In the genomic region with DNA sequence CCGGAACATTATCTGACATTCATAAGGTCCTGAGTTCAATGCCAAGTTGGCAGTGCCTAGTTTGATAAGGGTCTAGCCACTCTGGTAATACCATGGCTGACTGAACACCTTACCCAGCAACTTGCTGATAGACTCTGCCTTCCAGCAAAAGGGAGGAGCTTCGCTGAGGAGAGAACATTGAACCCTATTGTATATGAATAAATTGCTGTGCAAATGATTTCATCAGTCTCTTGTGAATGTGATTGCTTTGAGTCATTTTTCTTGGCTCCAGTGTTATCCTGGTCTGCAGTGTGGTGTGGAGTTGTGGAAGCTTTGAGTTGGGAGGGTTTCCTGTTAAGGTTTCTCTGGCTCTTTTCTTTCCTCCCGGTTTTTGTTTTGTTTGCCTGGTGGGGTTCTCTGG, we compare ENCODE assay signal across 29 mouse cellular contexts. TPM values are rescaled to one million over a fixed set of nuclear protein-coding genes. Genes with fewer than 3 reads are reported as not detected.
DNase-seq lines count a peak whose midpoint lies in the region; ATAC-seq and TF ChIP-seq lines count a peak whose summit lies in the region.
"Had no signal": no experiment of that assay in that cellular context is flagged by ENCODE, and none has a peak within 500 bp of the region (broad histone marks: within the 10 kb centered on the region; RNA-seq: fewer than 3 reads in every experiment).

No protein-coding gene starts in this region.

- 56% methylated on average over 3 of the region's 3 CpGs for WGBS in heart, postnatal 0 days
- WGBS in intestine, postnatal 0 days, result 54% methylated on average over 3 of the region's 3 CpGs
- 90% methylated on average over 3 of the region's 3 CpGs for WGBS in forebrain, embryonic 10.5 days

- H3K4me1 ChIP-seq in heart, postnatal 0 days (ENCODE audit: control insufficient read depth, insufficient read depth), result no peaks in the 10 kb centered on the region; the same call in 1 of the 2 replicates
- 0 out of 2 replicates have a peak, but pooled peaks cover 6% of the 10 kb centered on the region for H3K4me1 ChIP-seq in embryonic fibroblast, embryonic 13.5 days (ENCODE audit: control insufficient read depth, insufficient read depth, low read length)
- H3K4me1 ChIP-seq in intestine, postnatal 0 days (replicated peaks; ENCODE audit: control insufficient read depth, insufficient read depth, low read length), result peaks cover 9% of the 10 kb centered on the region; the same call in 1 of the 2 replicates
- peaks cover 14% of the 10 kb centered on the region for H3K4me1 ChIP-seq in forebrain, embryonic 10.5 days

- TF ChIP-seq EP300 in heart, postnatal 0 days (IDR thresholded peaks at IDR 0.05; ENCODE audit: low read depth), result no peak

- H3K4me2 ChIP-seq in heart, postnatal 0 days (ENCODE audit: low read depth, low read length), result no peak overlapping the region
- no peak overlapping the region for H3K4me2 ChIP-seq in intestine, postnatal 0 days (replicated peaks; ENCODE audit: low read depth)
- H3K4me2 ChIP-seq: embryonic facial prominence, embryonic 13.5 days; hindbrain, embryonic 14.5 days; midbrain, embryonic 11.5 days; neural tube, embryonic 12.5 days had no signal

- H3K27ac ChIP-seq in heart, postnatal 0 days (ENCODE audit: low read depth), result no peak overlapping the region
- H3K27ac ChIP-seq in embryonic fibroblast, embryonic 13.5 days (ENCODE audit: insufficient read depth, low read length), result peak overlapping the region; percentile 54; the same call in 1 of the 2 replicates
- peak overlapping the region; percentile 60 for H3K27ac ChIP-seq in intestine, postnatal 0 days (ENCODE audit: low read depth, low read length)
- no peak overlapping the region for H3K27ac ChIP-seq in forebrain, embryonic 10.5 days
- H3K27ac ChIP-seq: embryonic facial prominence, embryonic 13.5 days; heart, embryonic 10.5 days; hindbrain, embryonic 14.5 days; kidney, postnatal 0 days; liver, embryonic 14.5 days; macrophage; neural tube, embryonic 12.5 days had no signal

- TF ChIP-seq CTCF in heart, postnatal 0 days (IDR thresholded peaks at IDR 0.05; ENCODE audit: low read depth), result no peak
- no peak for TF ChIP-seq CTCF in embryonic fibroblast, embryonic 13.5 days (IDR thresholded peaks at IDR 0.05; ENCODE audit: borderline replicate concordance, insufficient read depth, low read length)
- no peak for TF ChIP-seq CTCF in intestine, postnatal 0 days (IDR thresholded peaks at IDR 0.05; ENCODE audit: low read depth)

- peak; percentile 46 for DNase-seq in heart, postnatal 0 days (ENCODE audit: low spot score)
- no peak for DNase-seq in heart, adult 18-20 months
- no peak for DNase-seq in forebrain, embryonic 10.5 days (ENCODE audit: extremely low spot score, low spot score)
- no peak for DNase-seq in cerebellum, postnatal 14 days
- no peak for DNase-seq in ovary, postnatal 10 days (ENCODE audit: low spot score)
- DNase-seq: adrenal gland, postnatal 10 days; cerebellum, adult 9-11 months; gastrocnemius, postnatal 10 days; kidney, adult 2 months; kidney, postnatal 4 days; left cerebral cortex, postnatal 4 days; lung, adult 2 months; lung, postnatal 10 days had no signal

- TF ChIP-seq POLR2A in embryonic fibroblast, embryonic 13.5 days (IDR thresholded peaks at IDR 0.05; ENCODE audit: low read depth, low read length), result no peak

- H3K9ac ChIP-seq in heart, postnatal 0 days (replicated peaks; ENCODE audit: low read depth, low read length), result no peak overlapping the region
- H3K9ac ChIP-seq in intestine, postnatal 0 days (ENCODE audit: low read depth, low read length), result no peak overlapping the region
- H3K9ac ChIP-seq: embryonic facial prominence, embryonic 13.5 days; hindbrain, embryonic 14.5 days; liver, embryonic 14.5 days; neural tube, embryonic 12.5 days had no signal

- no peaks in the 10 kb centered on the region for H3K27me3 ChIP-seq in heart, postnatal 0 days (ENCODE audit: control insufficient read depth, insufficient read depth, low read length)
- H3K27me3 ChIP-seq in intestine, postnatal 0 days (replicated peaks; ENCODE audit: control insufficient read depth, insufficient read depth, low read length), result no peaks in the 10 kb centered on the region
- H3K27me3 ChIP-seq in forebrain, embryonic 10.5 days (ENCODE audit: poor library complexity, severe bottlenecking), result peaks cover 14% of the 10 kb centered on the region; the same call in 1 of the 2 replicates
- H3K27me3 ChIP-seq: embryonic facial prominence, embryonic 13.5 days; neural tube, embryonic 12.5 days had no signal

- H3K9me3 ChIP-seq in heart, postnatal 0 days (replicated peaks; ENCODE audit: control insufficient read depth, low read length), result no peaks in the 10 kb centered on the region
- no peaks in the 10 kb centered on the region for H3K9me3 ChIP-seq in intestine, postnatal 0 days (ENCODE audit: control insufficient read depth)
- 0 out of 2 replicates have a peak, but pooled peaks cover 4% of the 10 kb centered on the region for H3K9me3 ChIP-seq in forebrain, embryonic 10.5 days
- H3K9me3 ChIP-seq: embryonic facial prominence, embryonic 13.5 days; heart, embryonic 10.5 days; neural tube, embryonic 12.5 days had no signal

- H3K36me3 ChIP-seq in heart, postnatal 0 days (replicated peaks; ENCODE audit: control insufficient read depth, insufficient read depth, low read length), result peaks cover 4% of the 10 kb centered on the region
- peaks cover 4% of the 10 kb centered on the region for H3K36me3 ChIP-seq in intestine, postnatal 0 days (ENCODE audit: control insufficient read depth, insufficient read depth)
- peaks cover 7% of the 10 kb centered on the region for H3K36me3 ChIP-seq in forebrain, embryonic 10.5 days (replicated peaks)

- H3K4me3 ChIP-seq in heart, postnatal 0 days (ENCODE audit: low read depth, low read length), result no peak overlapping the region
- H3K4me3 ChIP-seq in embryonic fibroblast, embryonic 13.5 days (ENCODE audit: insufficient read depth, low read length), result no peak overlapping the region
- H3K4me3 ChIP-seq in intestine, postnatal 0 days (ENCODE audit: low read depth, low read length), result no peak overlapping the region
- no peak overlapping the region for H3K4me3 ChIP-seq in forebrain, embryonic 10.5 days
- H3K4me3 ChIP-seq: embryonic facial prominence, embryonic 13.5 days; erythroblast, embryonic 14.5 days; heart, embryonic 10.5 days; myocyte; neural tube, embryonic 12.5 days had no signal

- no peak for ATAC-seq in heart, postnatal 0 days (ENCODE audit: insufficient read depth, low read depth)
- ATAC-seq in intestine, postnatal 0 days, result peak; percentile 79
- ATAC-seq: CD4-positive, CD25-positive, alpha-beta regulatory T cell, adult 4 months; forebrain, embryonic 14.5 days; midbrain, embryonic 16.5 days had no signal

RNA-seq across cellular contexts. Expression of a gene that starts 9.2 kb away (rescaled TPM):
- total RNA-seq in heart, postnatal 0 days (2014; rRNA removed; ENCODE audit: low replicate concordance), result 9.2 and 25.3 TPM in 2 replicates
- 14.2 and 16.9 TPM in 2 replicates for polyA plus RNA-seq in heart, postnatal 0 days (2015; fragmentation: Nextera tagmentation; extraction: Ambion mirVana)
- 1 to 10 TPM; 2.4 to 4.9 TPM for total RNA-seq in heart, adult 18-20 months (2021)
- polyA plus RNA-seq in embryonic fibroblast, embryonic 13.5 days (2011; ENCODE audit: insufficient read length, low read depth, missing spikeins), result 11.2 and 11.4 TPM in 2 replicates
- 52.7 and 53.9 TPM in 2 replicates for polyA plus RNA-seq in intestine, postnatal 0 days (2015; fragmentation: Nextera tagmentation; extraction: Ambion mirVana)
- 8.5 and 9.7 TPM in 2 replicates for polyA plus RNA-seq in forebrain, embryonic 10.5 days (2016; fragmentation: Nextera tagmentation; extraction: Ambion mirVana)

RNA-seq across cellular contexts. Expression of a gene that starts 15.9 kb away (rescaled TPM):
- total RNA-seq in heart, postnatal 0 days (2014; rRNA removed; ENCODE audit: low replicate concordance), result 73.8 and 79.8 TPM in 2 replicates
- 15.2 and 17.0 TPM in 2 replicates for polyA plus RNA-seq in heart, postnatal 0 days (2015; fragmentation: Nextera tagmentation; extraction: Ambion mirVana)
- 10 to 100 TPM; 86.5 to 92.7 TPM for total RNA-seq in heart, adult 18-20 months (2021)
- polyA plus RNA-seq in embryonic fibroblast, embryonic 13.5 days (2011; ENCODE audit: insufficient read length, low read depth, missing spikeins), result 127 and 132 TPM in 2 replicates
- polyA plus RNA-seq in intestine, postnatal 0 days (2015; fragmentation: Nextera tagmentation; extraction: Ambion mirVana), result 15.4 and 15.5 TPM in 2 replicates
- 77.5 and 78.7 TPM in 2 replicates for polyA plus RNA-seq in forebrain, embryonic 10.5 days (2016; fragmentation: Nextera tagmentation; extraction: Ambion mirVana)

RNA-seq across cellular contexts. Expression of a gene that starts 16.2 kb away (rescaled TPM):
- 11.8 and 12.0 TPM in 2 replicates for total RNA-seq in heart, postnatal 0 days (2014; rRNA removed; ENCODE audit: low replicate concordance)
- polyA plus RNA-seq in heart, postnatal 0 days (2015; fragmentation: Nextera tagmentation; extraction: Ambion mirVana), result 2.0 and 2.2 TPM in 2 replicates
- 1 to 10 TPM; 7.6 to 8.3 TPM for total RNA-seq in heart, adult 18-20 months (2021)
- 9.5 and 17.3 TPM in 2 replicates for polyA plus RNA-seq in embryonic fibroblast, embryonic 13.5 days (2011; ENCODE audit: insufficient read length, low read depth, missing spikeins)
- 8.8 and 9.9 TPM in 2 replicates for polyA plus RNA-seq in intestine, postnatal 0 days (2015; fragmentation: Nextera tagmentation; extraction: Ambion mirVana)
- polyA plus RNA-seq in forebrain, embryonic 10.5 days (2016; fragmentation: Nextera tagmentation; extraction: Ambion mirVana), result 5.8 and 6.4 TPM in 2 replicates

RNA-seq across cellular contexts. Expression of a gene that starts 31.3 kb away (rescaled TPM):
- 1.2 and 2.4 TPM in 2 replicates for total RNA-seq in heart, postnatal 0 days (2014; rRNA removed; ENCODE audit: low replicate concordance)
- not detected in 2 replicates for polyA plus RNA-seq in heart, postnatal 0 days (2015; fragmentation: Nextera tagmentation; extraction: Ambion mirVana)
- total RNA-seq in heart, adult 18-20 months (2021), result not detected
- not detected in 2 replicates for polyA plus RNA-seq in embryonic fibroblast, embryonic 13.5 days (2011; ENCODE audit: insufficient read length, low read depth, missing spikeins)
- 2.7 and 4.0 TPM in 2 replicates for polyA plus RNA-seq in intestine, postnatal 0 days (2015; fragmentation: Nextera tagmentation; extraction: Ambion mirVana)
- 0.06 TPM in 1 of 2 replicates, not detected in the other for polyA plus RNA-seq in forebrain, embryonic 10.5 days (2016; fragmentation: Nextera tagmentation; extraction: Ambion mirVana)
- total RNA-seq: hematopoietic stem cell, adult 5-6 weeks had no signal
- polyA plus RNA-seq: forebrain, embryonic 14.5 days; hindbrain, embryonic 14.5 days; macrophage; midbrain, embryonic 11.5 days; midbrain, embryonic 16.5 days had no signal

RNA-seq across cellular contexts. Expression of a gene that starts 39.2 kb away (rescaled TPM):
- total RNA-seq in heart, postnatal 0 days (2014; rRNA removed; ENCODE audit: low replicate concordance), result 41.5 and 50.8 TPM in 2 replicates
- 27.1 and 30.2 TPM in 2 replicates for polyA plus RNA-seq in heart, postnatal 0 days (2015; fragmentation: Nextera tagmentation; extraction: Ambion mirVana)
- total RNA-seq in heart, adult 18-20 months (2021), result 10 to 100 TPM; 46.5 to 48.2 TPM
- 1.7 TPM in 2 replicates for polyA plus RNA-seq in embryonic fibroblast, embryonic 13.5 days (2011; ENCODE audit: insufficient read length, low read depth, missing spikeins)
- 6.8 and 6.9 TPM in 2 replicates for polyA plus RNA-seq in intestine, postnatal 0 days (2015; fragmentation: Nextera tagmentation; extraction: Ambion mirVana)
- polyA plus RNA-seq in forebrain, embryonic 10.5 days (2016; fragmentation: Nextera tagmentation; extraction: Ambion mirVana), result 0.15 and 0.26 TPM in 2 replicates
- total RNA-seq: hematopoietic stem cell, adult 5-6 weeks had no signal
- polyA plus RNA-seq: embryonic facial prominence, embryonic 13.5 days had no signal

Comparison
In these comparisons a context has a peak if more than half of its experiments do, and no peak if none do; other contexts are left out.
1. H3K27ac ChIP-seq: peak in embryonic fibroblast, embryonic 13.5 days (single experiment) and intestine, postnatal 0 days (single experiment); none in heart, postnatal 0 days (single experiment) and forebrain, embryonic 10.5 days (single experiment).